Mouse (Mus musculus) layer of hippocampus, adult 11-12 months (tissue): ENCODE data around the gene Fyco1.

Source experiments
- DNase-seq: peaks from one replicate; pipeline ENCODE4 v3.0.0; 2022; ENCODE audit warnings: low spot score

Fyco1 gene

GRCm38 (mm10) chr9:123740799-123741198, 110.9 kb downstream of the Fyco1 start:
- DNase-seq: no peak
